Mouse (Mus musculus) midbrain, embryonic 11.5 days (tissue): ENCODE results near the gene Ago4. TPM values are rescaled to one million over a fixed set of nuclear protein-coding genes. Genes with fewer than 3 reads are reported as not detected.

Experiments used
- ATAC-seq: fragments of 200-750 bp; cut with Nextera tagmentation; 2 replicates; pipeline ENCODE4 v1.8.0; 2017; ENCODE audit warnings: moderate TSS enrichment, moderate library complexity; ENCODE audit not compliant: low FRiP score
- DNase-seq: peaks from one replicate; pipeline ENCODE4 v3.0.0; 2015; ENCODE audit warnings: low spot score; ENCODE audit errors: missing footprints
- H3K27ac ChIP-seq: fragments of 300-500 bp; sonication (generic); 2 replicates; pipeline ENCODE4 v1.5.1; 2014; ENCODE audit warnings: low read depth, low read length
- H3K27me3 ChIP-seq: fragments of 300-500 bp; sonication (generic); 2 replicates; pipeline ENCODE4 v1.6.1; 2014; ENCODE audit warnings: mild to moderate bottlenecking, low read length, moderate library complexity, mixed read lengths; ENCODE audit not compliant: control insufficient read depth, insufficient read depth
- H3K36me3 ChIP-seq: fragments of 300-500 bp; sonication (generic); 2 replicates; pipeline ENCODE4 v1.6.1; 2014; ENCODE audit warnings: mild to moderate bottlenecking, low read length, moderate library complexity, mixed read lengths; ENCODE audit not compliant: control insufficient read depth, insufficient read depth
- H3K4me1 ChIP-seq: fragments of 300-500 bp; sonication (generic); 2 replicates; pipeline ENCODE4 v1.6.1; 2014; ENCODE audit warnings: low read length; ENCODE audit not compliant: control insufficient read depth, insufficient read depth
- H3K4me2 ChIP-seq: fragments of 300-500 bp; sonication (generic); 2 replicates; pipeline ENCODE4 v1.6.1; 2014; ENCODE audit warnings: mild to moderate bottlenecking, moderate library complexity
- H3K4me3 ChIP-seq: fragments of 300-500 bp; sonication (generic); 2 replicates; pipeline ENCODE4 v1.5.1; 2014; ENCODE audit warnings: low read depth, low read length
- H3K9ac ChIP-seq: fragments of 300-500 bp; sonication (generic); 2 replicates; pipeline ENCODE4 v1.6.1; 2014; ENCODE audit warnings: low read length
- H3K9me3 ChIP-seq: fragments of 300-500 bp; sonication (generic); 2 replicates; pipeline ENCODE4 v1.6.1; 2016; ENCODE audit warnings: low read length; ENCODE audit not compliant: control insufficient read depth
- WGBS: fragments of 180-500 bp; shearing (Covaris S2); extraction: QIAGEN DNeasy Blood & Tissue Kit; methylation state at CpG from one replicate; pipeline ENCODE4 v1.1.7; 2014; 5-methylcytosine and 5-hydroxymethylcytosine counted together
- microRNA-seq: library from miRNA; unstranded; fragments of <30 nt; microRNA quantifications from one replicate; pipeline ENCODE4, GENCODE M21; 2017
- polyA plus RNA-seq: library from polyadenylated mRNA; unstranded; fragments of >200 nt; fragmentation: Nextera tagmentation; extraction: Ambion mirVana; gene quantifications from 2 replicates; pipeline ENCODE4 v1.2.1, GENCODE M21; 2014

Gene Ago4
- polyA plus RNA-seq, 1 experiment from 2014 or later: 3.0 TPM

GRCm38 (mm10) chr4:126454547-126455254, 78.6 kb downstream of the Ago4 start:
- H3K4me3 ChIP-seq: no peak overlapping the region
- H3K4me1 ChIP-seq: no peaks in the 10 kb centered on the region
- WGBS: 94% methylated on average over 5 of the region's 5 CpGs
- H3K4me2 ChIP-seq: no peak overlapping the region
- peaks cover 57% of the 10 kb centered on the region for H3K36me3 ChIP-seq
- no peak overlapping the region for H3K27ac ChIP-seq
- ATAC-seq (no peak), DNase-seq (no peak)
- H3K9me3 ChIP-seq: no peaks in the 10 kb centered on the region
- no peaks in the 10 kb centered on the region for H3K27me3 ChIP-seq
- no peak overlapping the region for H3K9ac ChIP-seq

GRCm38 (mm10) chr4:126450268-126450667, 83.0 kb downstream of the Ago4 start:
- ATAC-seq (no peak), DNase-seq (no peak)
- 87% methylated on average over 1 of the region's 1 CpGs for WGBS
- H3K4me2 ChIP-seq: no peak overlapping the region
- no peak overlapping the region for H3K27ac ChIP-seq
- H3K9me3 ChIP-seq: no peaks in the 10 kb centered on the region
- H3K4me1 ChIP-seq: no peaks in the 10 kb centered on the region
- no peak overlapping the region for H3K4me3 ChIP-seq
- peaks cover 49% of the 10 kb centered on the region for H3K36me3 ChIP-seq
- no peak overlapping the region for H3K9ac ChIP-seq
- no peaks in the 10 kb centered on the region for H3K27me3 ChIP-seq

- Histone ChIP-seq H3K36me3 (peaks cover 36% of the 10 kb centered on the region), H3K4me2 (no peak overlapping the region), H3K4me3 (no peak overlapping the region), H3K27me3 (no peaks in the 10 kb centered on the region), H3K9me3 (no peaks in the 10 kb centered on the region), H3K9ac (no peak overlapping the region), H3K27ac (no peak overlapping the region), H3K4me1 (no peaks in the 10 kb centered on the region)
- ATAC-seq (no peak), DNase-seq (no peak)
- WGBS: 92% methylated on average over 7 of the region's 7 CpGs
Observed at GRCm38 (mm10) chr4:126447126-126447525, 86.1 kb downstream of the Ago4 start.

- DNase-seq: no peak
- H3K36me3 ChIP-seq: peaks cover 49% of the 10 kb centered on the region
- 91% methylated on average over 3 of the region's 3 CpGs for WGBS
Observed at GRCm38 (mm10) chr4:126444528-126444927, 88.7 kb downstream of the Ago4 start.

More at GRCm38 (mm10) chr4:126444528-126444927, 88.7 kb downstream of the Ago4 start:
- Histone ChIP-seq H3K9ac (no peak overlapping the region), H3K4me3 (no peak overlapping the region), H3K4me1 (no peaks in the 10 kb centered on the region), H3K9me3 (no peaks in the 10 kb centered on the region), H3K27me3 (no peaks in the 10 kb centered on the region), H3K4me2 (no peak overlapping the region), H3K27ac (no peak overlapping the region)
- ATAC-seq: no peak

Small RNAs within 50 kb of the gene (microRNA-seq; reads per million reads assigned to microRNA genes)
- gene Mir7119: 0.57 reads per million

Other genes starting within 250 kb of the Ago4 start
- gene Col8a2, start 246.7 kb downstream of the Ago4 start, polyA plus RNA-seq: 9.1 and 9.5 TPM in 2 replicates
- gene Adprhl2, start 211.8 kb downstream of the Ago4 start, polyA plus RNA-seq: 36.4 and 45.0 TPM in 2 replicates
- 1.8 and 2.2 TPM in 2 replicates for gene Tekt2, start 207.8 kb downstream of the Ago4 start, polyA plus RNA-seq
- gene Ago3, start 103.9 kb downstream of the Ago4 start, polyA plus RNA-seq: 12.2 and 13.3 TPM in 2 replicates
- gene Ago1, start 64.9 kb downstream of the Ago4 start, polyA plus RNA-seq: 27.8 and 28.4 TPM in 2 replicates
- gene Clspn, start 23.5 kb upstream of the Ago4 start, polyA plus RNA-seq: 50.4 and 54.4 TPM in 2 replicates
- 1.6 and 1.7 TPM in 2 replicates for gene 5730409E04Rik, start 76.3 kb upstream of the Ago4 start, polyA plus RNA-seq
- gene Psmb2, start 144.2 kb upstream of the Ago4 start, polyA plus RNA-seq: 523 and 552 TPM in 2 replicates
- 1.5 and 1.6 TPM in 2 replicates for gene Tfap2e, start 202.8 kb upstream of the Ago4 start, polyA plus RNA-seq
- 22.0 and 23.3 TPM in 2 replicates for gene Ncdn, start 220.0 kb upstream of the Ago4 start, polyA plus RNA-seq
- 23.8 and 26.2 TPM in 2 replicates for gene AU040320, start 220.1 kb upstream of the Ago4 start, polyA plus RNA-seq